Mouse (Mus musculus): ENCODE results near the gene Ptdss2.
A peak's percentile ranks its signal among the peaks of the same experiment; 100 is the strongest.

Ptdss2 gene

GRCm38 (mm10) chr7:141122245-141122644, at the start of gene Ptdss2:
Ptdss2 (plus strand) TSS chr7:141122382.
- no peak for DNase-seq (ENCODE audit: extremely low spot score, low read depth, low spot score)

- DNase-seq (ENCODE audit: extremely low spot score, low read depth, low spot score), result no peak
Measured at GRCm38 (mm10) chr7:141073782-141074181, 48.4 kb upstream of the Ptdss2 start.

GRCm38 (mm10) chr7:141077841-141078240, 44.3 kb upstream of the Ptdss2 start, which contains the start of gene Pkp3:
Pkp3 (plus strand) TSS chr7:141078218.
- no peak for DNase-seq (ENCODE audit: extremely low spot score, low read depth, low spot score)

- no peak for DNase-seq (ENCODE audit: extremely low spot score, low read depth, low spot score)
Measured at GRCm38 (mm10) chr7:141078876-141079275, 43.3 kb upstream of the Ptdss2 start.

- DNase-seq (ENCODE audit: extremely low spot score, low read depth, low spot score), result no peak
Measured at GRCm38 (mm10) chr7:141079481-141080449, 42.4 kb upstream of the Ptdss2 start.

- DNase-seq (ENCODE audit: extremely low spot score, low read depth, low spot score), result no peak
Measured at GRCm38 (mm10) chr7:141087894-141088293, 34.3 kb upstream of the Ptdss2 start.

GRCm38 (mm10) chr7:141088473-141088872, 33.7 kb upstream of the Ptdss2 start:
- no peak for DNase-seq (ENCODE audit: extremely low spot score, low read depth, low spot score)

GRCm38 (mm10) chr7:141090228-141090627, 32.0 kb upstream of the Ptdss2 start:
- no peak for DNase-seq (ENCODE audit: extremely low spot score, low read depth, low spot score)

GRCm38 (mm10) chr7:141092051-141092735, 30.0 kb upstream of the Ptdss2 start:
- peak; percentile 28 for DNase-seq (ENCODE audit: extremely low spot score, low read depth, low spot score)

GRCm38 (mm10) chr7:141093950-141094349, 28.2 kb upstream of the Ptdss2 start:
- no peak for DNase-seq (ENCODE audit: extremely low spot score, low read depth, low spot score)

GRCm38 (mm10) chr7:141094487-141095205, 27.5 kb upstream of the Ptdss2 start:
- DNase-seq (ENCODE audit: extremely low spot score, low read depth, low spot score), result no peak

GRCm38 (mm10) chr7:141096021-141096420, 26.2 kb upstream of the Ptdss2 start:
- DNase-seq (ENCODE audit: extremely low spot score, low read depth, low spot score), result no peak

- no peak for DNase-seq (ENCODE audit: extremely low spot score, low read depth, low spot score)
Measured at GRCm38 (mm10) chr7:141096649-141097056, 25.5 kb upstream of the Ptdss2 start.

- no peak for DNase-seq (ENCODE audit: extremely low spot score, low read depth, low spot score)
Measured at GRCm38 (mm10) chr7:141097177-141097576, 25.0 kb upstream of the Ptdss2 start.

GRCm38 (mm10) chr7:141099911-141100691, 22.1 kb upstream of the Ptdss2 start, which contains the start of gene Sigirr:
Sigirr (minus strand) TSS chr7:141100572.
- DNase-seq (ENCODE audit: extremely low spot score, low read depth, low spot score), result no peak

- DNase-seq (ENCODE audit: extremely low spot score, low read depth, low spot score), result no peak
Measured at GRCm38 (mm10) chr7:141103161-141103560, 19.0 kb upstream of the Ptdss2 start.

- no peak for DNase-seq (ENCODE audit: extremely low spot score, low read depth, low spot score)
Measured at GRCm38 (mm10) chr7:141115874-141116273, 6.3 kb upstream of the Ptdss2 start.

GRCm38 (mm10) chr7:141117636-141118035, 4.5 kb upstream of the Ptdss2 start, which contains the start of gene Ano9:
Ano9 (minus strand) TSS chr7:141117806.
- no peak for DNase-seq (ENCODE audit: extremely low spot score, low read depth, low spot score)

GRCm38 (mm10) chr7:141119487-141119886, 2.7 kb upstream of the Ptdss2 start:
- no peak for DNase-seq (ENCODE audit: extremely low spot score, low read depth, low spot score)

GRCm38 (mm10) chr7:141120605-141121004, 1.6 kb upstream of the Ptdss2 start:
- DNase-seq (ENCODE audit: extremely low spot score, low read depth, low spot score), result no peak
